Comparison of ENCODE assay signal across 7 mouse cellular contexts in the genomic region with DNA sequence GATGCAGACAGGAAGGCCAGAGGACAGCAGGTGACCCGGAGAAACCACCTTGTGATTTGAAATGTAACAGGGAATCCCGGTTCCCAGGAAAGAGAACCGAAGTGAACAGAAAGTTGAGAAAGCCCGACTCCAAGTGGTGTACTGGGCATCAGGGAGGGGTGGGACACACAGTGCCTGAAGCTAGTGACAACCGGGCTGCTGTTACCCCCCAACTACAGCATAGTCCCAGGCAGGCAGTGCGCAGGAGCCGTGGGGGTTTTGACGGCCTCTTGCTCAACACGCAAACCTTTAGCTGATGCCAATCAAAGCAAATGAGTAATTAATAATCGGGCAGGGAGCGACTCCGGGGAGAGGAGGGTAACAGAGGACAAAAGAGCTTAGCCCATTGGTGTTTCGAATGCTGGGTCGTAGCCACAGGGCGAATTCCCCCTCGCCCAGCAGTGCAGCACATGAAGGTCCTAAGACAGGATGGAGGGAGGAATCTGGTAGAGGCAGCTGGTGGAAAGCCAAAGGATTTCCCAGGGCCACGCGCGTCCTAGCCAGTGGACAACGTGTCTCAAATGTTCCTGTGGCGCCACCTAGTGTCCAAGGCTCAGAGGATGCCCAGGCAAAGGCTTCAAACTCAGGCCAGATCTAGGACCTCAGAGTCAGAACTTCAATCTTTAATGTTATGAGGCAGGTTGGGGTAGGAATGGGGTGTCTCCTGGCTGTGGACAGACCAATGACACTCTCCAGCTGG.
DNase-seq lines count a peak whose midpoint lies in the region; ATAC-seq lines count a peak whose summit lies in the region.

No protein-coding gene starts in this region.

- 0 out of 2 replicates have a peak overlapping the region, but pooled peaks have one; percentile 27 for H3K9ac ChIP-seq in embryonic facial prominence, embryonic 12.5 days
- peak overlapping the region; percentile 29; the same call in 1 of the 2 replicates for H3K9ac ChIP-seq in midbrain, embryonic 14.5 days (replicated peaks; ENCODE audit: low read length)

- WGBS in embryonic facial prominence, embryonic 12.5 days, result 31% methylated on average over 21 of the region's 21 CpGs
- WGBS in limb, embryonic 10.5 days, result 44% methylated on average over 21 of the region's 21 CpGs
- WGBS in midbrain, embryonic 14.5 days, result 23% methylated on average over 21 of the region's 21 CpGs

- peak overlapping the region; percentile 48 for H3K4me2 ChIP-seq in embryonic facial prominence, embryonic 12.5 days (replicated peaks)
- H3K4me2 ChIP-seq in midbrain, embryonic 14.5 days (ENCODE audit: low read length), result peak overlapping the region; percentile 51

- H3K9me3 ChIP-seq in embryonic facial prominence, embryonic 12.5 days, result no peaks in the 10 kb centered on the region
- H3K9me3 ChIP-seq in limb, embryonic 10.5 days (replicated peaks), result no peaks in the 10 kb centered on the region
- H3K9me3 ChIP-seq in midbrain, embryonic 14.5 days (ENCODE audit: control insufficient read depth, low read length), result no peaks in the 10 kb centered on the region

- ATAC-seq in embryonic facial prominence, embryonic 12.5 days (ENCODE audit: insufficient number of reproducible peaks, insufficient read depth, low FRiP score, low TSS enrichment), result peak; percentile 68
- ATAC-seq in midbrain, embryonic 14.5 days (ENCODE audit: low FRiP score, low TSS enrichment), result peak; percentile 85

- H3K4me3 ChIP-seq in embryonic facial prominence, embryonic 12.5 days, result 0 out of 2 replicates have a peak overlapping the region, but pooled peaks have one; percentile 13
- H3K4me3 ChIP-seq in limb, embryonic 10.5 days, result peak overlapping the region; percentile 22; the same call in 1 of the 2 replicates
- H3K4me3 ChIP-seq in midbrain, embryonic 14.5 days (replicated peaks; ENCODE audit: low read depth, low read length), result peak overlapping the region; percentile 19

- no peaks in the 10 kb centered on the region for H3K36me3 ChIP-seq in embryonic facial prominence, embryonic 12.5 days
- H3K36me3 ChIP-seq in limb, embryonic 10.5 days, result no peaks in the 10 kb centered on the region
- no peaks in the 10 kb centered on the region for H3K36me3 ChIP-seq in midbrain, embryonic 14.5 days (ENCODE audit: control insufficient read depth, insufficient read depth, low read length)

- DNase-seq in adrenal gland, postnatal 25 days, result peak; percentile 93
- peak; percentile 81 to 90 for DNase-seq in heart, adult 18-20 months
- DNase-seq in kidney, adult 18-20 months, result peak; percentile 81
- DNase-seq in limb, embryonic 10.5 days (ENCODE audit: low spot score), result peak; percentile 93
- DNase-seq in midbrain, embryonic 14.5 days, result peak; percentile 96
- DNase-seq in spleen, adult 18-20 months, result peak; percentile 43 to 74

- no peak overlapping the region for H3K27ac ChIP-seq in embryonic facial prominence, embryonic 12.5 days
- peak overlapping the region; percentile 69 for H3K27ac ChIP-seq in limb, embryonic 10.5 days
- no peak overlapping the region for H3K27ac ChIP-seq in midbrain, embryonic 14.5 days (replicated peaks; ENCODE audit: low read depth, low read length)

- H3K27me3 ChIP-seq in embryonic facial prominence, embryonic 12.5 days, result no peaks in the 10 kb centered on the region; the same call in 1 of the 2 replicates
- H3K27me3 ChIP-seq in limb, embryonic 10.5 days (ENCODE audit: low read depth, poor library complexity, severe bottlenecking), result peaks cover 13% of the 10 kb centered on the region; the same call in 1 of the 2 replicates
- no peaks in the 10 kb centered on the region for H3K27me3 ChIP-seq in midbrain, embryonic 14.5 days (ENCODE audit: control insufficient read depth, insufficient read depth, low read length)

- peaks cover 9% of the 10 kb centered on the region; the same call in 1 of the 2 replicates for H3K4me1 ChIP-seq in embryonic facial prominence, embryonic 12.5 days
- H3K4me1 ChIP-seq in limb, embryonic 10.5 days, result peaks cover 26% of the 10 kb centered on the region
- 0 out of 2 replicates have a peak, but pooled peaks cover 5% of the 10 kb centered on the region for H3K4me1 ChIP-seq in midbrain, embryonic 14.5 days (ENCODE audit: control insufficient read depth, insufficient read depth, low read length)
